Mouse (Mus musculus): ENCODE results near the gene Kcnk10. TPM values are rescaled to one million over a fixed set of nuclear protein-coding genes. Genes with fewer than 3 reads are reported as not detected.

The Kcnk10 gene
- polyA plus RNA-seq, 1 experiment from 2014 or later: 0.90 TPM

DNA sequence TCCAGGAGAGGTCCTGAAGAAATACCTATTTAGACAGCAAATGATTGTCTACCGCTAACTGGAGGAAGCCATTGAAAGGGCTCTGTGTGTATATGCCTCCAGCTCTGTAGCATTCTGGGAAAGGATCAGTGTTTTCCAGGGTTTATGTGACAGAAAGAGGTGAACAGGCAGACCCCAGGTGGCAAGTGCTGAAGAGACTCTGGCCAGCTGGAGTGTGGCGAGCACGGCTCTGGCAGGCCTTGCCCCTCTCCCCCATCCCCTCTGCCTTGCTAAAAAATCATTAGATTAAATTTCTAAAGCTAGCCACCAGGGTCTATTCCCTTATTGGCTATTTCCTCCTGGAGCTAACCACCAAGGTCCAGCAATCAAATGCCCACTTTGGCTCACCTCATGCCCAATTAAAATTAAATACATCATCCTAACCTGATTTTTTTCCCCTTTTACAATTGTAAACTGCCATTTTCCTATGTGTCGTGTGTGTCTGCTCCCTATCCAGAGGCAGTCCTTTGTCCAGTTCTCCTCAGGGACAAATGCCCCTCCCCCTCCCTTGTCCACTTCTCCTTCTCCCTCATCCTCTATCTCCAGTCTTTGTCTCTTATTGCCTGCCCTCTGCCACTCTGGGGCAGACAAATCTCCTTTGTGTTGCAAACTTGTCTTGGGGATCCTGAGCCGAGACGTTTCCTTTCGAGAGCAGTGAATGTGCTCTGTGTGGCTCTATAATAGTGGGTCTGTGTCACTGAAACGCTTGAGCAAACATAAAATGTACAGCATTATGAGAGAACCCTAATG, 100.2 kb downstream of the Kcnk10 start:
- Histone ChIP-seq H3K27ac (no peak overlapping the region), H3K36me3 (no peaks in the 10 kb centered on the region), H3K9me3 (replicated peaks) (no peaks in the 10 kb centered on the region), H3K4me2 (no peak overlapping the region), H3K4me1 (no peaks in the 10 kb centered on the region), H3K9ac (no peak overlapping the region), H3K4me3 (replicated peaks) (no peak overlapping the region), H3K27me3 (no peaks in the 10 kb centered on the region)
- ATAC-seq (replicated peaks; ENCODE audit: low FRiP score): no peak
- WGBS: 58% methylated on average over 8 of the region's 8 CpGs

DNA sequence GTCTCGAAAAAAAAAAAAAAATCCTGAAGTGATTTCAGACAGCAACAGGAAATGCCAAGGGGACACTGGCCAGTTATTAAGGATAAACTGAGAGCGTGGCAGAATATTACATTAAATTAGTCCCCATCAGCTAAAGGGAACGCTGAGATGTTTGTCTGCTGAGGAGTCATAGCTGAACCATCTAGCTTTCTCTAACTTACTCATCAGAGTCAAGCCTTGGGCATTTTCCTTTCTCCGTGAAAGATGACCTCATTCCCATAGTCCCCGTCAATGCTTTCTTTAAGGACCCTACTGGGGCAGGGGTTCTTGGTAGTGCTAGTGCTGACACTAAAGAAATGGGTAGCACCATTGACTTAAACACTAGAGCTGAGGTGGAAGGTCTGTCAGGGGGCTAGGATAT, 106.9 kb downstream of the Kcnk10 start:
- Histone ChIP-seq H3K4me2 (no peak overlapping the region), H3K4me1 (no peaks in the 10 kb centered on the region), H3K9me3 (replicated peaks) (no peaks in the 10 kb centered on the region), H3K36me3 (no peaks in the 10 kb centered on the region), H3K27me3 (no peaks in the 10 kb centered on the region), H3K4me3 (replicated peaks) (no peak overlapping the region), H3K27ac (no peak overlapping the region), H3K9ac (no peak overlapping the region)
- ATAC-seq (replicated peaks; ENCODE audit: low FRiP score): no peak
- 78% methylated on average over 5 of the region's 5 CpGs for WGBS

DNA sequence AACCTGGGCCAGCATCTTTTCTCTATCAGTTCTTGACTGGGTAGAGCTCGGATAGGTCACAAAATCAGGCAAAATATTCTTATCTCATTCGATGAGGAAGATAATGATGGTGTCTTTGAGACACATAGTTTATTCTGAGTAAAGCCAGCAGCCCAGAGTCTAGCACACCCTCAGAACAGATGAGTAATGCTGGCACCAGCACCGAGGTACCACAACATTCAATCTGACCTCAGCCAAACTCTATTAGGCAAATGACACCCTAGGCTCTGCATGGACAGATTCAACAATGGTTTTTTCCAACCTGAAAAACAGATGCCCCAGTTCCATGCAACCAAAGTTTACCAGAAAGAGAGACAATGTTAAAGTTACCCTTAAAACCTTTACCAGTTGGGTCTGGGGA, 108.0 kb downstream of the Kcnk10 start:
- WGBS: 87% methylated on average over 3 of the region's 3 CpGs

DNA sequence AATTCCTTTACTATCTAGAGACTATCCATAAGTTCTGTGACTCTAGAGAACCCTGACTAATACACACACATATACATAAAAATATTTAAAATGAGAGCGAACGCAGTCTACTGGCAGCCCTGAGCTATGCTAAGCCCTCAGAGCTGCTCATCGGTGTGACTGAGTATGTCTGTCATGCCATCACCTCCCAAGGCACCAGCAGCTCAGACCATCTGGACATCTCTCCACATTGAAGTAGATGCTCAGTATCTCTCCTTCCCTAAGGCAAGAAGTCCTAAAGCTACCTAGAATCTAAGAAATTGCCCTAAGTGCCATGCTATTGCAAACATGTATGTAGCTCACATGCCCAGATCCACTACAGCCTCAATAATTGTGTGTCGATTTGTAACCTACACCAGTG, 110.3 kb downstream of the Kcnk10 start:
- no peaks in the 10 kb centered on the region for H3K36me3 ChIP-seq

More for the DNA sequence above, 108.0 kb downstream of the Kcnk10 start:
- ATAC-seq (replicated peaks; ENCODE audit: low FRiP score): no peak
- H3K9me3 ChIP-seq (replicated peaks): no peaks in the 10 kb centered on the region
- no peaks in the 10 kb centered on the region for H3K36me3 ChIP-seq
- no peaks in the 10 kb centered on the region for H3K27me3 ChIP-seq
- H3K4me3 ChIP-seq (replicated peaks): no peak overlapping the region
- H3K9ac ChIP-seq: no peak overlapping the region
- H3K4me1 ChIP-seq: no peaks in the 10 kb centered on the region
- no peak overlapping the region for H3K4me2 ChIP-seq
- H3K27ac ChIP-seq: no peak overlapping the region

DNA sequence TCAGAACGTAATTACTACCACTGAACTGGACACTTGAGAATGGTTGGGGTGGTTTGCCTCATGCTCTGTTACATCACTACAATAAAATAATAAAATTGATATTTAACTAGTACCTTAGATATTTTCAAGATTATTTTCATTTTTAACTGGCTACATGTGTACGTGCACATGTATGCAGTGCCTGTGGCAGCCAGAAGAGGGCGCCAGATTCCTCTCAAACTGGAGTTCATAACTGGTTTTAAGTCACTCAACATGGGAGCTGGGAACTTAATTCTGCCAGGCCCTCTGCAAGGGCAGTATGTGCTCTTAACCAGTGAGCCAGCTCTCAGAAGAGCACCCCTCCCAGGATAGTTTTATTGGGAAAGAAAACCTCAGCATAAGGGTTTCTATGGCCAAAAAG, 118.2 kb downstream of the Kcnk10 start:
- no peak overlapping the region for H3K27ac ChIP-seq
- no peaks in the 10 kb centered on the region for H3K27me3 ChIP-seq
- 52% methylated on average over 3 of the region's 3 CpGs for WGBS
- H3K4me1 ChIP-seq: no peaks in the 10 kb centered on the region
- H3K4me3 ChIP-seq (replicated peaks): no peak overlapping the region
- no peak for ATAC-seq (replicated peaks; ENCODE audit: low FRiP score)
- H3K36me3 ChIP-seq: no peaks in the 10 kb centered on the region
- H3K4me2 ChIP-seq: no peak overlapping the region
- H3K9me3 ChIP-seq (replicated peaks): no peaks in the 10 kb centered on the region
- no peak overlapping the region for H3K9ac ChIP-seq

More for the DNA sequence above, 110.3 kb downstream of the Kcnk10 start:
- H3K4me3 ChIP-seq (replicated peaks): no peak overlapping the region
- WGBS: 95% methylated on average over 4 of the region's 4 CpGs
- H3K9ac ChIP-seq: no peak overlapping the region
- no peaks in the 10 kb centered on the region for H3K4me1 ChIP-seq
- no peaks in the 10 kb centered on the region for H3K9me3 ChIP-seq (replicated peaks)
- no peak overlapping the region for H3K27ac ChIP-seq
- no peaks in the 10 kb centered on the region for H3K27me3 ChIP-seq
- H3K4me2 ChIP-seq: no peak overlapping the region
- no peak for ATAC-seq (replicated peaks; ENCODE audit: low FRiP score)

DNA sequence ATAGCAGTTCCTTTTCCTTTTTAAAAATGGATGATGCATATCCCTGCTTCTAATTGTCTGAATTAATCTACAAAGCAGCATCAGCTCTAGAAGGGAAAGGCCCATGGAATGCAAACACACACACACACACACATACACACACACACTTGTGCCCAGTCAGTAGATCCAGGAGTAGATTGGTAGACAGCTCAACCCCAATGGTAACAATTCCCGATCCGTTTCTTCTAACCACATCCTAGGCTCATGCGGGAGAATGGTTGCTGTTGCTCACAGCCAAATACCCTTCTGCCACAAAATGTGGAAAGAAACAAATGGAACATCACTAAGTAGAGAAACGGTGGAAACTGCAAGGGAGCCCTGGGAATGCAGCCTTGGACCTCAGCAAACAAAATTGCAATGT, 119.2 kb downstream of the Kcnk10 start:
- ATAC-seq (replicated peaks; ENCODE audit: low FRiP score): no peak
- WGBS: 89% methylated on average over 4 of the region's 4 CpGs
- Histone ChIP-seq H3K9me3 (replicated peaks) (no peaks in the 10 kb centered on the region), H3K9ac (no peak overlapping the region), H3K27me3 (no peaks in the 10 kb centered on the region), H3K27ac (no peak overlapping the region), H3K36me3 (no peaks in the 10 kb centered on the region), H3K4me3 (replicated peaks) (no peak overlapping the region), H3K4me2 (no peak overlapping the region), H3K4me1 (no peaks in the 10 kb centered on the region)

DNA sequence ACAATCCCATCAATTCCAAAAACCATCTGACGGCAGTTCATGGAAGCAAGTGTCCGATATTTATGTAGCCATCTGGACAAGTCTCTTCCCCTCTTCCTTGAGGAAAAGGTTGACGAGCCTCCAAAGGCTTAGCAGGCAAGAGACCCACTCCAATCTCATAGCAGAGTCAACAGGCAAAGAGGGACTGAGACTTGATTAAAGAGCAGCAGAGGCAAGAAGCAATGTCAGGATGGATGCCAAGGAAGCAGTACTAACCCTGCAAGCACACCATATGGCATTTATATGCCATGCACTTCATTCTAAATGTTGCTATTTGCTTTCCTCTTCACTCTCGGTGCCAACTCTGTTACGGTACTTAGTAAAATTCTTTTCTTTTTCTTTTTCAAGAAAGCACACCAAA, 119.6 kb downstream of the Kcnk10 start:
- Histone ChIP-seq H3K4me2 (no peak overlapping the region), H3K4me1 (no peaks in the 10 kb centered on the region), H3K9ac (no peak overlapping the region), H3K9me3 (replicated peaks) (no peaks in the 10 kb centered on the region), H3K27me3 (no peaks in the 10 kb centered on the region), H3K36me3 (no peaks in the 10 kb centered on the region), H3K27ac (no peak overlapping the region), H3K4me3 (replicated peaks) (no peak overlapping the region)
- 87% methylated on average over 5 of the region's 5 CpGs for WGBS
- no peak for ATAC-seq (replicated peaks; ENCODE audit: low FRiP score)

DNA sequence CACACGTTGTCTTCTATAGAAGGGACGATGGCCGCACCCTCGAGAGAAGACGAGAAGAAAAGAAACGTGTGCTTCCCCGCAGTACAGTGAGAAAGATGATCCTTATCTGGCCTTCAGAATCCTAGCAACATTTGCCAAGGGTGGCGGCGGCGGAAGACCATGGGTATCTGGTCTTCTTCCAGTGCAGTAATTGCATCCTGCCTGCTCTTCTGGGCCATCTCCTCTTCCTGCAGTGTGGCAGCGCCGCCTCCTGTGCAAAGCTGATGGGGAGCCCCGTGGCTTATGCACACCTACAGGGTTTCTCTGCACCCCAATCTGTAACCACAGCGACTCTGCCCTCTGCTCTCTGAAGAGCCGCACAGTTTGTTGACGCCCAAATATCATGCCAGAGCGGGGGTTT, 124.9 kb downstream of the Kcnk10 start:
- Histone ChIP-seq H3K27ac (no peak overlapping the region), H3K9ac (no peak overlapping the region), H3K36me3 (no peaks in the 10 kb centered on the region), H3K4me2 (no peak overlapping the region), H3K27me3 (no peaks in the 10 kb centered on the region), H3K4me3 (replicated peaks) (no peak overlapping the region), H3K4me1 (no peaks in the 10 kb centered on the region), H3K9me3 (replicated peaks) (no peaks in the 10 kb centered on the region)
- 85% methylated on average over 17 of the region's 17 CpGs for WGBS
- no peak for ATAC-seq (replicated peaks; ENCODE audit: low FRiP score)

DNA sequence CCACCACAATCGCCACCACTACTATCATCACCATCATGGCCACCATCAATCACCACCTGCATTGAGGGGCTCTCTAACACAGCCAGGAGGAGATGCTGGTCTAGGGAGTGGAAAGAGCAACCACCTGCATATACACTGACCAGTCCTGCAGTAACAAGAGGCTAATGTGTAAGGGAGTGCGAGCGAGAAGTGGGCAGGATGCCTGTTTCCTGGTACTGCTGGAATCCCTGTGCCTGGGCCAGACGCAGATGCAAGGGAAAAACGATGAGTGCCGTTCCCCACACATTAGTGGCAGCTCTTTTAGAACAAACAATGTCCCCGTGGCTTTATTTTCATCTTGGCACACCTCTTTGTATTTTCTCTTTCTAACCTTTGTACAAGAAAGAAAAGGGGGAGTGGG, 125.5 kb downstream of the Kcnk10 start:
- H3K9me3 ChIP-seq (replicated peaks): no peaks in the 10 kb centered on the region
- no peaks in the 10 kb centered on the region for H3K4me1 ChIP-seq
- no peak overlapping the region for H3K4me3 ChIP-seq (replicated peaks)
- no peaks in the 10 kb centered on the region for H3K27me3 ChIP-seq
- no peak overlapping the region for H3K4me2 ChIP-seq
- 87% methylated on average over 7 of the region's 7 CpGs for WGBS
- no peak overlapping the region for H3K9ac ChIP-seq
- no peaks in the 10 kb centered on the region for H3K36me3 ChIP-seq
- no peak for ATAC-seq (replicated peaks; ENCODE audit: low FRiP score)
- no peak overlapping the region for H3K27ac ChIP-seq

DNA sequence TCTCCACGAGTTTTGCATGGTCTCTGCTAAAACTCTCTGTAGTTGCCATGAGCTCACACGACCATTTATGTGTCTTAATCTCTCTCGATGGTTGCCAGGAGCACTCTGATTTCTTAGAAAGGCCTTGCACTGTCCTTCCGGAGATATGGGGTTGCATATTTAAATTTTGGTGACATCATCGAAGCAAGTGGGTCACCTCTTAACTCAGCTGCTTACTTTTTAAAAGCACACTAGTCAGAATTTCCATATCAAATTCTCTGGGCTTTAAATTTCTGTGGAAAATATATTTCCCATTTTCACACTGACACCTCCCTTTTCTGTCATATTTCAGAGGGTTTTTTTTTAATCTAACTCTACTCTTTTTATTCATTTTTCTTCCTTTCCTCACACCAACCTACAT, 132.5 kb downstream of the Kcnk10 start:
- Histone ChIP-seq H3K4me2 (no peak overlapping the region), H3K27ac (no peak overlapping the region), H3K27me3 (no peaks in the 10 kb centered on the region), H3K4me1 (no peaks in the 10 kb centered on the region), H3K4me3 (replicated peaks) (no peak overlapping the region), H3K9me3 (replicated peaks) (no peaks in the 10 kb centered on the region), H3K9ac (no peak overlapping the region), H3K36me3 (no peaks in the 10 kb centered on the region)
- 76% methylated on average over 5 of the region's 5 CpGs for WGBS
- no peak for ATAC-seq (replicated peaks; ENCODE audit: low FRiP score)

DNA sequence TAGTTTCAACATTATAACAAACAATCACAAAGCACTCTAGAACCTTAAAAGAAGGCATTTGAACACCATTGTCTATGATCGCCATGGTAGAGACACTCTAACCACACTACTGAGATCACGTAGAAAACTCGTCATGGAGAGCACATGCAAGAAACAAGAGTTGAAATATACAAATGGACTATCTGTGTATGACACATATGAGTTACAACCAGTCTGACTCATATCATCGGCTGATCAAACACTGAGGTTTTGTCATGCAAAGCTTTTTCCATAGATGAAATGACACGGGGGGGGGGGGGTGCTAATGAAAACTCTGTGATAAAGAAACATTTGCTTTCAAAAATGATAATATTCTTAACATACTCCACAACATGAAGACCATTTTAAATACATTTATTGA, 133.2 kb downstream of the Kcnk10 start:
- Histone ChIP-seq H3K36me3 (no peaks in the 10 kb centered on the region), H3K27ac (no peak overlapping the region), H3K9me3 (replicated peaks) (no peaks in the 10 kb centered on the region), H3K4me1 (no peaks in the 10 kb centered on the region), H3K27me3 (no peaks in the 10 kb centered on the region), H3K4me3 (replicated peaks) (no peak overlapping the region), H3K9ac (no peak overlapping the region), H3K4me2 (no peak overlapping the region)
- ATAC-seq (replicated peaks; ENCODE audit: low FRiP score): no peak
- WGBS: 91% methylated on average over 5 of the region's 5 CpGs

DNA sequence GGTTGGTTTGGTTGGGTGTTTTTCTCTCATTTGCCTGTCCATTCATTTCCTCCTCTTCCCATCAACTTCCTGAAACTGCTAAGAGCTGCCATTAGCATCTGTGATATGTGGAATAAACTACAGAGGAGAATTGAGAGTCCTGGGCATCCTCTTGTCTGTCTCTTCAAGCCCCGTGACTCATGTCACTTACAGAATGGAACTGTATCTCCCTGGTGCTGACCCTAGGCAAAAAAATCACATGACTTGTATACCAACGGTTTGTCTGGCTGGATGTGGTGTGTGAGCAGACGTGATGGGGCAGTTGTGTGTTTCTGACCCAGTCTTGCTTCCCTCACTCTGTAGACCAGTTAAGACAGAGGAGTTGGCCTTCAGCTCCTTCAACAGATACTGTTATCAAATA, 134.4 kb downstream of the Kcnk10 start:
- 93% methylated on average over 3 of the region's 3 CpGs for WGBS
- no peaks in the 10 kb centered on the region for H3K4me1 ChIP-seq
- no peak overlapping the region for H3K4me3 ChIP-seq (replicated peaks)

DNA sequence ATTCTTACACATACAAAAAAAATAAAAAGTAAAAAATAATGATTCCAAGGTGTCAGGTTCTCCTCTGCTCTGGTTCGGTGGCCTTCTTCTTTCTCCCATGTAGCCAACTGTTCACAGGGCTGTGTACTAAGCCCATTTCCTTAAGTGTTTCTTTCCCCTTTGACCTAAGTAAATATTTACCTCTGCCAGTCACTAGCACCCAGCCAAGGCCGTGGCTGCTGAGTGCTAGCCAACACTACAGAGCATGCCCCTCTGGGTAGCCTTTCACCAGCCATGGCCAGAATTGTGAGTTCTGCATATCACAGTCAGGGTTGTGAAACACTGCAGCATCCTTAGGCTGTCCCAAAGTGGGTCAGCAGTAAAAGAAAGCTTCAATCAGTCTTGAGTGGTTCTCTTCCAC, 140.0 kb downstream of the Kcnk10 start:
- no peak for ATAC-seq (replicated peaks; ENCODE audit: low FRiP score)
- Histone ChIP-seq H3K4me1 (no peaks in the 10 kb centered on the region), H3K27me3 (no peaks in the 10 kb centered on the region), H3K36me3 (no peaks in the 10 kb centered on the region), H3K4me3 (replicated peaks) (no peak overlapping the region), H3K9ac (no peak overlapping the region), H3K27ac (no peak overlapping the region), H3K4me2 (no peak overlapping the region), H3K9me3 (replicated peaks) (no peaks in the 10 kb centered on the region)
- 30% methylated on average over 2 of the region's 2 CpGs for WGBS

More for the DNA sequence above, 134.4 kb downstream of the Kcnk10 start:
- Histone ChIP-seq H3K9ac (no peak overlapping the region), H3K36me3 (no peaks in the 10 kb centered on the region), H3K27me3 (no peaks in the 10 kb centered on the region), H3K4me2 (no peak overlapping the region), H3K9me3 (replicated peaks) (no peaks in the 10 kb centered on the region), H3K27ac (no peak overlapping the region)
- no peak for ATAC-seq (replicated peaks; ENCODE audit: low FRiP score)

All from kidney, embryonic 15.5 days (tissue).